Mouse (Mus musculus) MEL (cell line): Measurements from ENCODE around the gene Kcnip2.

Experiments used
- CTCF ChIP-seq, 3 experiments: IDR thresholded peaks in 2 of 3; conservative IDR thresholded peaks in 1 of 3; 2 replicates each; pipeline ENCODE4 v1.5.1; 2011 to 2012; ENCODE audit warnings: low read length in 3 of 3, low read depth in 2 of 3, mild to moderate bottlenecking in 2 of 3, improper control_type of control experiment in 1 of 3, inconsistent platforms in 1 of 3, mixed read lengths in 1 of 3, moderate library complexity in 1 of 3; ENCODE audit not compliant: control insufficient read depth in 1 of 3, insufficient read depth in 1 of 3, poor library complexity in 1 of 3, severe bottlenecking in 1 of 3
- EP300 ChIP-seq, 2 experiments: IDR thresholded peaks; 2 replicates each; pipeline ENCODE4 v1.6.1; 2011; ENCODE audit warnings: improper control_type of control experiment in 2 of 2, low read length in 2 of 2, low read depth in 1 of 2, mild to moderate bottlenecking in 1 of 2
- ETS1 ChIP-seq: IDR thresholded peaks from 2 replicates; pipeline ENCODE4 v1.6.1; 2012; ENCODE audit warnings: low read depth, mild to moderate bottlenecking, inconsistent platforms, low read length, improper control_type of control experiment, moderate library complexity
- MAFK ChIP-seq: IDR thresholded peaks from 2 replicates; pipeline ENCODE4 v1.6.1; 2011; ENCODE audit warnings: low read depth, mild to moderate bottlenecking, low read length, improper control_type of control experiment, borderline replicate concordance
- POLR2A ChIP-seq, 2 experiments: IDR thresholded peaks; 2 replicates each; pipeline ENCODE4 v1.6.1; 2011 to 2012; ENCODE audit warnings: low read length in 2 of 2, mild to moderate bottlenecking in 2 of 2, control low read depth in 1 of 2, improper control_type of control experiment in 1 of 2, low read depth in 1 of 2, moderate library complexity in 1 of 2; ENCODE audit not compliant: control insufficient read depth in 1 of 2, insufficient read depth in 1 of 2, poor library complexity in 1 of 2
- POLR2AphosphoS5 ChIP-seq: IDR thresholded peaks from 2 replicates; pipeline ENCODE4 v1.6.1; 2012; ENCODE audit warnings: low read depth, borderline replicate concordance, mild to moderate bottlenecking, inconsistent platforms, low read length, moderate library complexity, mixed read lengths
- TCF12 ChIP-seq: IDR thresholded peaks from 2 replicates; pipeline ENCODE4 v1.6.1; 2014; ENCODE audit warnings: low read depth, mild to moderate bottlenecking, inconsistent platforms, low read length, improper control_type of control experiment, moderate library complexity
- UBTF ChIP-seq: IDR thresholded peaks from 2 replicates; pipeline ENCODE4 v1.6.1; 2012; ENCODE audit warnings: low read depth, mild to moderate bottlenecking, inconsistent platforms, low read length, improper control_type of control experiment, moderate library complexity, borderline replicate concordance; ENCODE audit not compliant: insufficient read depth

- TF ChIP-seq TCF12 (no peak), ETS1 (no peak), UBTF (no peak), POLR2AphosphoS5 (no peak), EP300 (IDR thresholded peaks at IDR 0.05; ENCODE audit: low read depth in 1 of 2, low read length in 2 of 2) (no peak), POLR2A (IDR thresholded peaks at IDR 0.05; ENCODE audit: control insufficient read depth in 1 of 2, insufficient read depth in 1 of 2, low read depth in 1 of 2, low read length in 2 of 2, poor library complexity in 1 of 2) (no peak; a peak in 1 of 4 replicates), CTCF (IDR thresholded peaks at IDR 0.05 in 2 of 3, conservative IDR thresholded peaks at IDR 0.05 in 1 of 3; ENCODE audit: control insufficient read depth in 1 of 3, insufficient read depth in 1 of 3, low read depth in 2 of 3, low read length in 3 of 3, poor library complexity in 1 of 3, severe bottlenecking in 1 of 3) (peak; percentile 94 to 99 (median 97)), MAFK (no peak)
Measured at GRCm38 (mm10) chr19:45746153-45747020, 69.5 kb downstream of the Kcnip2 start.
